ENCODE assay signal across 7 mouse cellular contexts in genomic region chr8:70798281-70798680, GRCm38 (mm10). TPM values are rescaled to one million over a fixed set of nuclear protein-coding genes. Genes with fewer than 3 reads are reported as not detected.
DNase-seq lines count a peak whose midpoint lies in the region; ATAC-seq and TF ChIP-seq lines count a peak whose summit lies in the region.

No protein-coding gene starts in this region.

- WGBS in embryonic facial prominence, embryonic 10.5 days = 14% methylated on average over 15 of the region's 15 CpGs
- 14% methylated on average over 15 of the region's 15 CpGs for WGBS in hindbrain, embryonic 14.5 days
- whole genome bisulfite sequencing in limb, embryonic 13.5 days = 14% methylated on average over 15 of the region's 15 CpGs
- WGBS in neural tube, embryonic 13.5 days = 16% methylated on average over 15 of the region's 15 CpGs

- peak overlapping the region; percentile 82 for H3K4me2 ChIP-seq in hindbrain, embryonic 14.5 days (replicated peaks)
- peak overlapping the region; percentile 89 for H3K4me2 ChIP-seq in limb, embryonic 13.5 days (replicated peaks)
- peak overlapping the region; percentile 87 for H3K4me2 ChIP-seq in neural tube, embryonic 13.5 days

- no peaks in the 10 kb centered on the region; the same call in 1 of the 2 replicates for H3K36me3 ChIP-seq in ES-E14 (ENCODE audit: control insufficient read depth, insufficient read depth, low read length, poor library complexity, severe bottlenecking)
- H3K36me3 ChIP-seq in embryonic facial prominence, embryonic 10.5 days (replicated peaks) = no peaks in the 10 kb centered on the region
- no peaks in the 10 kb centered on the region for H3K36me3 ChIP-seq in hindbrain, embryonic 14.5 days (replicated peaks; ENCODE audit: control insufficient read depth, insufficient read depth)
- no peaks in the 10 kb centered on the region for H3K36me3 ChIP-seq in limb, embryonic 13.5 days
- H3K36me3 ChIP-seq in neural tube, embryonic 13.5 days = no peaks in the 10 kb centered on the region

- ATAC-seq in hindbrain, embryonic 14.5 days (ENCODE audit: low FRiP score) = no peak
- ATAC-seq in limb, embryonic 13.5 days (ENCODE audit: low FRiP score, low read depth) = no peak
- no peak for ATAC-seq in neural tube, embryonic 13.5 days (ENCODE audit: low read depth)

- no peak for DNase-seq in ES-E14 (ENCODE audit: low read depth, low spot score)
- no peak for DNase-seq in embryonic facial prominence, embryonic 10.5 days (ENCODE audit: low spot score)
- DNase-seq in hindbrain, embryonic 14.5 days (ENCODE audit: low spot score) = no peak
- no peak for DNase-seq in thymus, postnatal 36 days
- no peak for DNase-seq in spleen, postnatal 4 days (ENCODE audit: low spot score in 2 of 2)

- H3K9me3 ChIP-seq in ES-E14 (ENCODE audit: control insufficient read depth, insufficient read depth, low read depth, low read length) = no peaks in the 10 kb centered on the region
- H3K9me3 ChIP-seq in embryonic facial prominence, embryonic 10.5 days = no peaks in the 10 kb centered on the region
- no peaks in the 10 kb centered on the region for H3K9me3 ChIP-seq in hindbrain, embryonic 14.5 days (ENCODE audit: control insufficient read depth, low read length)
- H3K9me3 ChIP-seq in limb, embryonic 13.5 days = no peaks in the 10 kb centered on the region
- H3K9me3 ChIP-seq in neural tube, embryonic 13.5 days = no peaks in the 10 kb centered on the region

- H3K27me3 ChIP-seq in embryonic facial prominence, embryonic 10.5 days (replicated peaks; ENCODE audit: low read depth, poor library complexity, severe bottlenecking) = peaks cover 94% of the 10 kb centered on the region
- H3K27me3 ChIP-seq in hindbrain, embryonic 14.5 days (ENCODE audit: control insufficient read depth, insufficient read depth, low read length) = peaks cover 39% of the 10 kb centered on the region
- H3K27me3 ChIP-seq in limb, embryonic 13.5 days = peaks cover 72% of the 10 kb centered on the region
- peaks cover 54% of the 10 kb centered on the region for H3K27me3 ChIP-seq in neural tube, embryonic 13.5 days

- H3K4me1 ChIP-seq in ES-E14 (ENCODE audit: control insufficient read depth in 2 of 2, insufficient read depth in 2 of 2, low read length in 2 of 2, poor library complexity in 1 of 2) = peaks cover 0 to 10% of the 10 kb centered on the region in 2 experiments; a peak in 2 of 4 replicates
- H3K4me1 ChIP-seq in embryonic facial prominence, embryonic 10.5 days = peaks cover 32% of the 10 kb centered on the region
- peaks cover 18% of the 10 kb centered on the region for H3K4me1 ChIP-seq in hindbrain, embryonic 14.5 days (replicated peaks; ENCODE audit: control insufficient read depth, insufficient read depth, low read length)
- H3K4me1 ChIP-seq in limb, embryonic 13.5 days = peaks cover 18% of the 10 kb centered on the region
- peaks cover 30% of the 10 kb centered on the region for H3K4me1 ChIP-seq in neural tube, embryonic 13.5 days (replicated peaks)

- in situ Hi-C loops in ES-E14 (cut with MboI; ENCODE audit: low sequenced_read_pairs in 2 of 2, unreplicated experiment in 2 of 2) = no loop called here

- H3K9ac ChIP-seq in ES-E14 (ENCODE audit: insufficient read depth, low read depth, low read length, poor library complexity, severe bottlenecking) = peak overlapping the region; percentile 69; the same call in 1 of the 2 replicates
- H3K9ac ChIP-seq in hindbrain, embryonic 14.5 days = peak overlapping the region; percentile 68; the same call in 1 of the 2 replicates
- peak overlapping the region; percentile 60 for H3K9ac ChIP-seq in limb, embryonic 13.5 days
- H3K9ac ChIP-seq in neural tube, embryonic 13.5 days = peak overlapping the region; percentile 70; the same call in 1 of the 2 replicates

- no peak overlapping the region for H3K27ac ChIP-seq in ES-E14 (ENCODE audit: insufficient read depth, low read depth, low read length, poor library complexity, severe bottlenecking)
- no peak overlapping the region for H3K27ac ChIP-seq in embryonic facial prominence, embryonic 10.5 days (replicated peaks)
- H3K27ac ChIP-seq in hindbrain, embryonic 14.5 days = no peak overlapping the region
- H3K27ac ChIP-seq in limb, embryonic 13.5 days = no peak overlapping the region
- H3K27ac ChIP-seq in neural tube, embryonic 13.5 days (replicated peaks) = no peak overlapping the region

- peak overlapping the region; percentile 76 to 97 for H3K4me3 ChIP-seq in ES-E14 (ENCODE audit: insufficient read depth in 1 of 2, low read depth in 1 of 2, low read length in 2 of 2, poor library complexity in 1 of 2, severe bottlenecking in 1 of 2)
- peak overlapping the region; percentile 72 for H3K4me3 ChIP-seq in embryonic facial prominence, embryonic 10.5 days
- peak overlapping the region; percentile 50 for H3K4me3 ChIP-seq in hindbrain, embryonic 14.5 days (replicated peaks; ENCODE audit: low read length)
- peak overlapping the region; percentile 56 for H3K4me3 ChIP-seq in limb, embryonic 13.5 days
- H3K4me3 ChIP-seq in neural tube, embryonic 13.5 days = peak overlapping the region; percentile 46

TF ChIP-seq in ES-E14, 5 proteins besides CTCF, POLR2A, EP300 and RAD21:
- TF ChIP-seq CHD2 (IDR thresholded peaks at IDR 0.05; ENCODE audit: low read depth, low read length) (no peak), MAFK (IDR thresholded peaks at IDR 0.05; ENCODE audit: insufficient read depth, low read depth, low read length) (no peak), ZC3H11A (IDR thresholded peaks at IDR 0.05; ENCODE audit: borderline replicate concordance, low read depth, low read length) (no peak), ZNF384 (IDR thresholded peaks at IDR 0.05; ENCODE audit: low read depth, low read length) (no peak), HCFC1 (IDR thresholded peaks at IDR 0.05; ENCODE audit: borderline replicate concordance, insufficient read depth, low read length) (no peak)

RNA-seq across cellular contexts. Expression of gene Mast3, which starts 6.6 kb away (rescaled TPM):
- 7.8 and 11.5 TPM in 2 replicates for total RNA-seq in ES-E14 (2012; rRNA removed)
- 12.4 and 13.9 TPM in 2 replicates for polyA plus RNA-seq in embryonic facial prominence, embryonic 10.5 days (2016; fragmentation: Nextera tagmentation; extraction: Ambion mirVana)
- 23.3 and 26.6 TPM in 2 replicates for polyA plus RNA-seq in hindbrain, embryonic 14.5 days (2014; fragmentation: Nextera tagmentation; extraction: Ambion mirVana)
- 13.1 and 14.0 TPM in 2 replicates for polyA plus RNA-seq in limb, embryonic 13.5 days (2015; fragmentation: Nextera tagmentation; extraction: Ambion mirVana)
- 15.8 and 17.6 TPM in 2 replicates for polyA plus RNA-seq in neural tube, embryonic 13.5 days (2015; fragmentation: Nextera tagmentation; extraction: Ambion mirVana)

RNA-seq across cellular contexts. Expression of gene Il12rb1, which starts 10.0 kb away (rescaled TPM):
- 0.69 and 1.2 TPM in 2 replicates for total RNA-seq in ES-E14 (2012; rRNA removed)
- polyA plus RNA-seq in embryonic facial prominence, embryonic 10.5 days (2016; fragmentation: Nextera tagmentation; extraction: Ambion mirVana) = not detected in 2 replicates
- 0.09 TPM in 1 of 2 replicates, not detected in the other for polyA plus RNA-seq in hindbrain, embryonic 14.5 days (2014; fragmentation: Nextera tagmentation; extraction: Ambion mirVana)
- polyA plus RNA-seq in limb, embryonic 13.5 days (2015; fragmentation: Nextera tagmentation; extraction: Ambion mirVana) = 0.06 TPM in 1 of 2 replicates, not detected in the other
- polyA plus RNA-seq in neural tube, embryonic 13.5 days (2015; fragmentation: Nextera tagmentation; extraction: Ambion mirVana) = not detected in 2 replicates

RNA-seq across cellular contexts. Expression of gene Pik3r2, which starts 21.8 kb away (rescaled TPM):
- total RNA-seq in ES-E14 (2012; rRNA removed) = 52.7 and 71.0 TPM in 2 replicates
- 79.2 and 79.8 TPM in 2 replicates for polyA plus RNA-seq in embryonic facial prominence, embryonic 10.5 days (2016; fragmentation: Nextera tagmentation; extraction: Ambion mirVana)
- 83.0 and 84.6 TPM in 2 replicates for polyA plus RNA-seq in hindbrain, embryonic 14.5 days (2014; fragmentation: Nextera tagmentation; extraction: Ambion mirVana)
- 78.1 and 81.3 TPM in 2 replicates for polyA plus RNA-seq in limb, embryonic 13.5 days (2015; fragmentation: Nextera tagmentation; extraction: Ambion mirVana)
- 88.9 and 93.7 TPM in 2 replicates for polyA plus RNA-seq in neural tube, embryonic 13.5 days (2015; fragmentation: Nextera tagmentation; extraction: Ambion mirVana)

RNA-seq across cellular contexts. Expression of gene Mpv17l2, which starts 37.5 kb away (rescaled TPM):
- 49.9 and 58.2 TPM in 2 replicates for total RNA-seq in ES-E14 (2012; rRNA removed)
- polyA plus RNA-seq in embryonic facial prominence, embryonic 10.5 days (2016; fragmentation: Nextera tagmentation; extraction: Ambion mirVana) = 28.2 and 34.5 TPM in 2 replicates
- polyA plus RNA-seq in hindbrain, embryonic 14.5 days (2014; fragmentation: Nextera tagmentation; extraction: Ambion mirVana) = 34.4 and 43.5 TPM in 2 replicates
- 29.2 and 36.6 TPM in 2 replicates for polyA plus RNA-seq in limb, embryonic 13.5 days (2015; fragmentation: Nextera tagmentation; extraction: Ambion mirVana)
- polyA plus RNA-seq in neural tube, embryonic 13.5 days (2015; fragmentation: Nextera tagmentation; extraction: Ambion mirVana) = 46.1 and 54.5 TPM in 2 replicates

RNA-seq across cellular contexts. Expression of gene Arrdc2, which starts 41.2 kb away (rescaled TPM):
- 11.4 and 18.8 TPM in 2 replicates for total RNA-seq in ES-E14 (2012; rRNA removed)
- 5.1 and 5.8 TPM in 2 replicates for polyA plus RNA-seq in embryonic facial prominence, embryonic 10.5 days (2016; fragmentation: Nextera tagmentation; extraction: Ambion mirVana)
- 7.2 and 8.7 TPM in 2 replicates for polyA plus RNA-seq in hindbrain, embryonic 14.5 days (2014; fragmentation: Nextera tagmentation; extraction: Ambion mirVana)
- polyA plus RNA-seq in limb, embryonic 13.5 days (2015; fragmentation: Nextera tagmentation; extraction: Ambion mirVana) = 6.1 and 6.2 TPM in 2 replicates
- polyA plus RNA-seq in neural tube, embryonic 13.5 days (2015; fragmentation: Nextera tagmentation; extraction: Ambion mirVana) = 7.8 TPM in 2 replicates
